Comparison of ENCODE assay signal across 9 mouse cellular contexts in the genomic region with DNA sequence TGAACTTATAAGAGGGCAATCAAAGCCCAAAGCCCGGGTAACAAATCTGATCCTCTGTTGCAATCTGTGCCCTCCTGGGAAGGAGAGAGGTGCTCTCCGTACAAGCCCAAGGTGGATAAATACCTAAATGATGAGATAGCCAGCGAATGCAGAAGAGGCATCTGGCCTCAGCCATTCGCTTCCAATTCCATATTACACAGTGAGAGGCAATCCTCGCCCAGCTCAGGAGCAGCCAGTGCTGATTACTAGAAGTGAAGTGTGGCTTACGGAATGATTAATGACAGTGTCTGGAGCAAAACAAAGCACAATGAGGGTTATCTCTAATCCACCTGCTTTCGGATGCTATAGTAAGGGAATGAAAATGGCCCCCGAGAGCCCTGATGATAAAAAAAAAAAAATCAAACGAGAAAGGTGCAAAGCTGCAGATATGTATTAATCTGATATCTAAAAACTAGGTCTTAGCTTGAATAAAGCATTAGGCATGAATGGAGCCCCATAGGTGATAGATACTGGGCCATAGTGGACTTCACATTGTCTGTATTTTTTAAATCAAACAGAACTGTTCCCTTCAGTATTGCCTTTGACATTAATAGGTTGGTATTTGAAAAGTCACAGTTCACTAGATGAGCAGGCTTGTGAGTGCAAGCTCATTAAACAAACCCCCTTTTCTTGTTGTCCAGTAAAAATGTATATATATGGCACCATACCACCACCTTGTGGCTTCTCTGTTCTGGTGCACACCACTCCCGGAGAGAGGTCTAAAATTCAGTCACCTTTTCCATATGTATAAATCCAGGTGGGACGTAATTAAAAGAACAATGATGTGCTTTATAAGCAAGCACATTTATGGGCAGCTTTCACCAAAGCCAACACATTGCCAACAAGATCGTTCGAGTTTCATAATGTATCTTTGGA. TPM values are rescaled to one million over a fixed set of nuclear protein-coding genes. Genes with fewer than 3 reads are reported as not detected.
A peak's percentile ranks its signal among the peaks of the same experiment; 100 is the strongest.
DNase-seq lines count a peak whose midpoint lies in the region; ATAC-seq lines count a peak whose summit lies in the region.
"Had no signal": no experiment of that assay in that cellular context is flagged by ENCODE, and none has a peak within 500 bp of the region (broad histone marks: within the 10 kb centered on the region; RNA-seq: fewer than 3 reads in every experiment).

No protein-coding gene starts in this region.

- WGBS in kidney, embryonic 14.5 days = 62% methylated on average over 13 of the region's 13 CpGs
- WGBS in forebrain, embryonic 15.5 days = 46% methylated on average over 13 of the region's 13 CpGs

- no peak overlapping the region for H3K4me2 ChIP-seq in kidney, embryonic 14.5 days (replicated peaks; ENCODE audit: low read depth, low read length)
- 0 out of 2 replicates have a peak overlapping the region, but pooled peaks have one; percentile 12 for H3K4me2 ChIP-seq in forebrain, embryonic 15.5 days (replicated peaks)

- H3K4me3 ChIP-seq in kidney, embryonic 14.5 days (ENCODE audit: low read length) = no peak overlapping the region
- no peak overlapping the region for H3K4me3 ChIP-seq in forebrain, embryonic 15.5 days

- H3K9ac ChIP-seq in kidney, embryonic 14.5 days (ENCODE audit: low read depth, low read length) = no peak overlapping the region
- no peak overlapping the region for H3K9ac ChIP-seq in forebrain, embryonic 15.5 days (replicated peaks)

- DNase-seq in kidney, adult 9 months = peak; percentile 10
- DNase-seq in Muller cell, postnatal 12 days (ENCODE audit: inconsistent ontology term) = peak; percentile 20
- DNase-seq in urinary bladder, postnatal 36 days (ENCODE audit: low spot score in 2 of 2) = no peak
- no peak for DNase-seq in thymus, postnatal 4 days

- H3K27ac ChIP-seq in kidney, embryonic 14.5 days (ENCODE audit: low read depth, low read length) = no peak overlapping the region
- H3K27ac ChIP-seq in forebrain, embryonic 15.5 days (replicated peaks) = peak overlapping the region; percentile 45

- no peaks in the 10 kb centered on the region for H3K9me3 ChIP-seq in kidney, embryonic 14.5 days (ENCODE audit: control insufficient read depth, low read length)
- no peaks in the 10 kb centered on the region for H3K9me3 ChIP-seq in forebrain, embryonic 15.5 days

- H3K4me1 ChIP-seq in kidney, embryonic 14.5 days (ENCODE audit: control insufficient read depth, insufficient read depth, low read length) = no peaks in the 10 kb centered on the region
- H3K4me1 ChIP-seq in forebrain, embryonic 15.5 days = peaks cover 40% of the 10 kb centered on the region

- H3K27me3 ChIP-seq in kidney, embryonic 14.5 days (ENCODE audit: control insufficient read depth, insufficient read depth, low read length) = no peaks in the 10 kb centered on the region
- H3K27me3 ChIP-seq in forebrain, embryonic 15.5 days = no peaks in the 10 kb centered on the region

- no peak for ATAC-seq in kidney, embryonic 14.5 days (ENCODE audit: low FRiP score, low TSS enrichment)
- peak; percentile 60 for ATAC-seq in forebrain, embryonic 15.5 days (replicated peaks)
- ATAC-seq in megakaryocyte progenitor cell, adult 5-6 weeks (replicated peaks; ENCODE audit: poor library complexity) = peak; percentile 44; the same call in 1 of the 2 replicates
- ATAC-seq in monocyte, adult 5-6 weeks (replicated peaks; ENCODE audit: insufficient number of reproducible peaks, low FRiP score, low TSS enrichment, poor library complexity, severe bottlenecking) = no peak

- no peaks in the 10 kb centered on the region for H3K36me3 ChIP-seq in kidney, embryonic 14.5 days (ENCODE audit: control insufficient read depth, insufficient read depth, low read length)
- no peaks in the 10 kb centered on the region for H3K36me3 ChIP-seq in forebrain, embryonic 15.5 days

RNA-seq across cellular contexts. Expression of a gene that starts 57.4 kb away (rescaled TPM):
- not detected in 2 replicates for polyA plus RNA-seq in kidney, embryonic 14.5 days (2014; fragmentation: Nextera tagmentation; extraction: Ambion mirVana)
- polyA plus RNA-seq in forebrain, embryonic 15.5 days (2015; fragmentation: Nextera tagmentation; extraction: Ambion mirVana) = not detected in 2 replicates
- total RNA-seq in megakaryocyte progenitor cell, adult 5-6 weeks (2015) = not detected in 2 replicates
- not detected in 2 replicates for total RNA-seq in megakaryocyte progenitor cell, adult 5-6 weeks (2017)
- not detected in 3 replicates for total RNA-seq in monocyte, adult 5-6 weeks (2017)
- total RNA-seq: heart, postnatal 36 days had no signal

Comparison
In these comparisons a context has a peak if more than half of its experiments do, and no peak if none do; other contexts are left out.
1. DNase-seq: peak in kidney, adult 9 months (single experiment) and Muller cell, postnatal 12 days (single experiment); none in urinary bladder, postnatal 36 days (0 of 2) and thymus, postnatal 4 days (single experiment).
2. ATAC-seq: peak in forebrain, embryonic 15.5 days (single experiment) and megakaryocyte progenitor cell, adult 5-6 weeks (single experiment); none in kidney, embryonic 14.5 days (single experiment) and monocyte, adult 5-6 weeks (single experiment).